In the genomic region with DNA sequence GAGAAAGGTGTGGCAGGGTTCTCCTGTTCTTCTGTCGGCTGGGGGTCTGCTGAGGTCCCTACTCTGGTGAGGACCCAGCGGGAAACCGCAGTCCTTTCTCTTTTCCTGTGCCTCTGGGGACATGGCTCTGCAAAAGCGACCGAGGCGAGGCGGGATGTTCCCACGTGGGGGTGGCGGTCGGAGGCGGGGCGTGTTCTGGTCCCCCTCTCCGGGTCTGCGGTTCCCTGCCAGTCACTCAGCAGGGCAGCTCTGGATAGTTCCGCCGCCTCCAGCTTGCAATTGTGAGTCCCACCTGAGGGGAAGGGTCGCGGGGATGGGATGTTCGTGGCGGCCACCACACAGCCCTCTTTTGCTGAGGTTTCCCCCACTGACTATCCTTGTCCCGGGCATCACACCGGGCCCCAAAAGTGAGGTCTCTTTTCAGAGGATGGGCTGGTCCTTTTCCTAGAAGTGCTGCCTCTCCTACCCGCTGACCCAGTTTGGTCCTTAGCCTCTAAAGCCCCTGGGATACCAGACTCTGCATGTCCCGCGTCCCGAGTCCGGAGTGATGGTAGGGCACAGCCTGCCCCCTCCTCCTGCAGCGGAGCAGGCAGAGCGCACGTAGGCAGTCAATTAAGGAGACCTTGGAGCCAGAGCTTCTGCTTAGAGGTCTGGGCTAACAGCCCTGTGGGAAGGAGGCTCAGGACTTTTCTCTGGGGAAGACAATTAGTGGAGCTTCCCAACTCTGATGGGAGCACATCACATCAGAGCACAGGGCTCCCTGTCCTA, we compare ENCODE assay signal across 9 mouse cellular contexts. TPM values are rescaled to one million over a fixed set of nuclear protein-coding genes. Genes with fewer than 3 reads are reported as not detected.
DNase-seq lines count a peak whose midpoint lies in the region; ATAC-seq and TF ChIP-seq lines count a peak whose summit lies in the region.
"Had no signal": no experiment of that assay in that cellular context is flagged by ENCODE, and none has a peak within 500 bp of the region (broad histone marks: within the 10 kb centered on the region; RNA-seq: fewer than 3 reads in every experiment).

A gene (plus strand): TSS at position 230 of the 768 bp plus-strand sequence.

- no peaks in the 10 kb centered on the region for H3K27me3 ChIP-seq in kidney, adult 2 months (replicated peaks; ENCODE audit: control insufficient read depth, insufficient read depth, low read length)
- H3K27me3 ChIP-seq in heart, embryonic 12.5 days (replicated peaks) = peaks cover 2% of the 10 kb centered on the region; the same call in 1 of the 2 replicates
- H3K27me3 ChIP-seq in limb, embryonic 12.5 days = no peaks in the 10 kb centered on the region
- H3K27me3 ChIP-seq in midbrain, embryonic 11.5 days (ENCODE audit: control insufficient read depth, insufficient read depth, low read length) = no peaks in the 10 kb centered on the region; the same call in none of the 2 replicates

- H3K4me2 ChIP-seq in heart, embryonic 12.5 days = peak within 1 kb of the TSS; percentile 81
- H3K4me2 ChIP-seq in limb, embryonic 12.5 days = peak within 1 kb of the TSS; percentile 67
- H3K4me2 ChIP-seq in midbrain, embryonic 11.5 days = peak within 1 kb of the TSS; percentile 29

- H3K9me3 ChIP-seq in heart, embryonic 12.5 days (replicated peaks) = no peaks in the 10 kb centered on the region
- H3K9me3 ChIP-seq in limb, embryonic 12.5 days = no peaks in the 10 kb centered on the region
- no peaks in the 10 kb centered on the region for H3K9me3 ChIP-seq in midbrain, embryonic 11.5 days (ENCODE audit: control insufficient read depth, low read length)

- ATAC-seq in heart, embryonic 12.5 days (ENCODE audit: insufficient number of reproducible peaks, low FRiP score) = 0 out of 2 replicates have a peak, but pooled peaks have one; percentile 20
- ATAC-seq in limb, embryonic 12.5 days (ENCODE audit: insufficient number of reproducible peaks, insufficient read depth, low FRiP score, low TSS enrichment, low read depth) = no peak; the same call in 1 of the 2 replicates
- peak; percentile 30; the same call in 1 of the 2 replicates for ATAC-seq in midbrain, embryonic 11.5 days (ENCODE audit: low FRiP score)

- TF ChIP-seq POLR2A in kidney, adult 2 months (IDR thresholded peaks at IDR 0.05; ENCODE audit: low read depth, low read length) = no peak

- peak within 1 kb of the TSS; percentile 13 for H3K4me3 ChIP-seq in kidney, adult 2 months (ENCODE audit: insufficient read depth, low read depth, low read length)
- peak within 1 kb of the TSS; percentile 43 for H3K4me3 ChIP-seq in heart, embryonic 12.5 days
- H3K4me3 ChIP-seq in limb, embryonic 12.5 days (replicated peaks) = peak within 1 kb of the TSS; percentile 36
- peak within 1 kb of the TSS; percentile 11; the same call in 1 of the 2 replicates for H3K4me3 ChIP-seq in midbrain, embryonic 11.5 days (ENCODE audit: low read depth, low read length)
- H3K4me3 ChIP-seq: erythroblast, embryonic 14.5 days had no signal

- no peak for DNase-seq in kidney, adult 2 months
- DNase-seq in kidney, adult 11 months = no peak
- no peak for DNase-seq in midbrain, embryonic 11.5 days (ENCODE audit: low spot score, missing footprints)
- DNase-seq in layer of hippocampus, postnatal 25 days (ENCODE audit: extremely low spot score in 1 of 2, low spot score in 1 of 2) = no peak
- no peak for DNase-seq in Muller cell, postnatal 12 days (ENCODE audit: inconsistent ontology term)
- DNase-seq in gastrocnemius, postnatal 4 days (ENCODE audit: low spot score in 2 of 2) = no peak

- no peak within 1 kb of the TSS for H3K27ac ChIP-seq in kidney, adult 2 months (ENCODE audit: insufficient read depth, low read depth, low read length)
- no peak within 1 kb of the TSS for H3K27ac ChIP-seq in heart, embryonic 12.5 days (ENCODE audit: poor library complexity, severe bottlenecking)
- H3K27ac ChIP-seq in limb, embryonic 12.5 days = no peak within 1 kb of the TSS; the same call in 1 of the 2 replicates
- no peak within 1 kb of the TSS for H3K27ac ChIP-seq in midbrain, embryonic 11.5 days (ENCODE audit: low read depth, low read length)

- H3K4me1 ChIP-seq in kidney, adult 2 months (ENCODE audit: control insufficient read depth, insufficient read depth, low read length) = no peaks in the 10 kb centered on the region
- H3K4me1 ChIP-seq in heart, embryonic 12.5 days (replicated peaks) = peaks cover 28% of the 10 kb centered on the region
- peaks cover 28% of the 10 kb centered on the region for H3K4me1 ChIP-seq in limb, embryonic 12.5 days (replicated peaks)
- H3K4me1 ChIP-seq in midbrain, embryonic 11.5 days (ENCODE audit: control insufficient read depth, insufficient read depth, low read length) = peaks cover 6% of the 10 kb centered on the region; the same call in 1 of the 2 replicates

- H3K9ac ChIP-seq in heart, embryonic 12.5 days = peak within 1 kb of the TSS; percentile 55
- H3K9ac ChIP-seq in limb, embryonic 12.5 days (replicated peaks) = peak within 1 kb of the TSS; percentile 45; the same call in 1 of the 2 replicates
- H3K9ac ChIP-seq in midbrain, embryonic 11.5 days (ENCODE audit: low read length) = peak within 1 kb of the TSS; percentile 35

- no peak for TF ChIP-seq CTCF in kidney, adult 2 months (conservative IDR thresholded peaks at IDR 0.05; ENCODE audit: insufficient read depth, insufficient read length, low read depth, low read length)

- 14% methylated on average over 30 of the region's 30 CpGs for WGBS in kidney, adult 2 months
- 2% methylated on average over 30 of the region's 30 CpGs for WGBS in heart, embryonic 12.5 days
- 3% methylated on average over 29 of the region's 30 CpGs for WGBS in limb, embryonic 12.5 days
- 4% methylated on average over 30 of the region's 30 CpGs for WGBS in midbrain, embryonic 11.5 days

- no peaks in the 10 kb centered on the region for H3K36me3 ChIP-seq in kidney, adult 2 months (ENCODE audit: control insufficient read depth, insufficient read depth, low read length)
- no peaks in the 10 kb centered on the region for H3K36me3 ChIP-seq in heart, embryonic 12.5 days
- no peaks in the 10 kb centered on the region for H3K36me3 ChIP-seq in limb, embryonic 12.5 days
- H3K36me3 ChIP-seq in midbrain, embryonic 11.5 days (ENCODE audit: control insufficient read depth, insufficient read depth, low read length) = no peaks in the 10 kb centered on the region

RNA-seq across cellular contexts. Expression of the gene that starts here (rescaled TPM):
- polyA plus RNA-seq in kidney, adult 2 months (2012; rRNA removed) = 2.9 and 3.1 TPM in 2 replicates
- polyA plus RNA-seq in heart, embryonic 12.5 days (2016; fragmentation: Nextera tagmentation; extraction: Ambion mirVana) = 18.9 and 20.8 TPM in 2 replicates
- polyA plus RNA-seq in limb, embryonic 12.5 days (2016; fragmentation: Nextera tagmentation; extraction: Ambion mirVana) = 29.9 and 30.6 TPM in 2 replicates
- 2.8 and 3.7 TPM in 2 replicates for polyA plus RNA-seq in midbrain, embryonic 11.5 days (2014; fragmentation: Nextera tagmentation; extraction: Ambion mirVana)
- total RNA-seq in layer of hippocampus, postnatal 25 days (2021) = 1 to 10 TPM; 2.0 to 2.7 TPM
- 1 to 10 TPM; 4.9 to 5.6 TPM for total RNA-seq in gastrocnemius, postnatal 4 days (2021)
- polyA plus RNA-seq: erythroblast, embryonic 14.5 days had no signal

Comparison
In these comparisons a context has a peak if more than half of its experiments do, and no peak if none do; other contexts are left out.
1. H3K4me2 ChIP-seq: peak in every context shown above with its lines; median percentile 81 in heart, embryonic 12.5 days; 67 in limb, embryonic 12.5 days; 29 in midbrain, embryonic 11.5 days.